Mouse (Mus musculus) neural tube, embryonic 14.5 days (tissue): Measurements from ENCODE around the gene Tiam1. TPM values are rescaled to one million over a fixed set of nuclear protein-coding genes. Genes with fewer than 3 reads are reported as not detected.

Experiments used
- ATAC-seq: fragments of 200-750 bp; cut with Nextera tagmentation; 2 replicates; pipeline ENCODE4 v1.8.0; 2017; ENCODE audit warnings: low read depth, mild to moderate bottlenecking, moderate TSS enrichment, moderate library complexity
- H3K27ac ChIP-seq: fragments of 300-500 bp; sonication (generic); 2 replicates; pipeline ENCODE4 v1.5.1; 2014; ENCODE audit warnings: low read depth, mild to moderate bottlenecking, control low read depth, low read length, moderate library complexity, mixed read lengths
- H3K27me3 ChIP-seq: fragments of 300-500 bp; sonication (generic); 2 replicates; pipeline ENCODE4 v1.6.1; 2014; ENCODE audit warnings: low read length; ENCODE audit not compliant: control insufficient read depth, insufficient read depth
- H3K36me3 ChIP-seq: fragments of 300-500 bp; sonication (generic); 2 replicates; pipeline ENCODE4 v1.6.1; 2014; ENCODE audit warnings: low read length, mixed read lengths; ENCODE audit not compliant: control insufficient read depth, insufficient read depth
- H3K4me1 ChIP-seq: fragments of 300-500 bp; sonication (generic); 2 replicates; pipeline ENCODE4 v1.6.1; 2014; ENCODE audit warnings: low read length; ENCODE audit not compliant: control insufficient read depth, insufficient read depth
- H3K4me2 ChIP-seq: fragments of 300-500 bp; sonication (generic); 2 replicates; pipeline ENCODE4 v1.6.1; 2014; ENCODE audit warnings: mild to moderate bottlenecking, low read depth, low read length, control low read depth
- H3K4me3 ChIP-seq: fragments of 300-500 bp; sonication (generic); 2 replicates; pipeline ENCODE4 v1.5.1; 2014; ENCODE audit warnings: low read depth, low read length, control low read depth, mixed read lengths
- H3K9ac ChIP-seq: fragments of 300-500 bp; sonication (generic); replicated peaks from 2 replicates; pipeline ENCODE4 v1.6.1; 2014; ENCODE audit warnings: low read depth, mild to moderate bottlenecking, control low read depth, low read length, mixed read lengths
- H3K9me3 ChIP-seq: fragments of 300-500 bp; sonication (generic); 2 replicates; pipeline ENCODE4 v1.6.1; 2016; ENCODE audit warnings: low read length; ENCODE audit not compliant: control insufficient read depth
- WGBS: fragments of 180-500 bp; shearing (Covaris S2); extraction: QIAGEN DNeasy Blood & Tissue Kit; methylation state at CpG from one replicate; pipeline ENCODE4 v1.1.7; 2014; 5-methylcytosine and 5-hydroxymethylcytosine counted together
- polyA plus RNA-seq: library from polyadenylated mRNA; unstranded; fragments of >200 nt; fragmentation: Nextera tagmentation; extraction: Ambion mirVana; gene quantifications from 2 replicates; pipeline ENCODE4 v1.2.1, GENCODE M21; 2014

The Tiam1 gene
- polyA plus RNA-seq, 1 experiment from 2014 or later = 34.8 TPM

- WGBS = 85% methylated on average over 8 of the region's 8 CpGs
- H3K27ac ChIP-seq = no peak overlapping the region
- no peaks in the 10 kb centered on the region for H3K27me3 ChIP-seq
- no peaks in the 10 kb centered on the region for H3K9me3 ChIP-seq
- no peaks in the 10 kb centered on the region for H3K4me1 ChIP-seq
- H3K4me2 ChIP-seq = no peak overlapping the region
- H3K4me3 ChIP-seq = no peak overlapping the region
- H3K9ac ChIP-seq = no peak overlapping the region
- ATAC-seq = no peak
- no peaks in the 10 kb centered on the region for H3K36me3 ChIP-seq
Observed at GRCm38 (mm10) chr16:89922458-89922857, 221.1 kb downstream of the Tiam1 start.

- no peak overlapping the region for H3K27ac ChIP-seq
- no peaks in the 10 kb centered on the region for H3K27me3 ChIP-seq
- no peak overlapping the region for H3K9ac ChIP-seq
- ATAC-seq = no peak
- no peaks in the 10 kb centered on the region for H3K9me3 ChIP-seq
- no peak overlapping the region for H3K4me3 ChIP-seq
- no peaks in the 10 kb centered on the region for H3K4me1 ChIP-seq
- H3K4me2 ChIP-seq = no peak overlapping the region
- 86% methylated on average over 14 of the region's 14 CpGs for WGBS
- no peaks in the 10 kb centered on the region for H3K36me3 ChIP-seq
Observed at GRCm38 (mm10) chr16:89921370-89921769, 222.2 kb downstream of the Tiam1 start.

- Histone ChIP-seq H3K27me3 (no peaks in the 10 kb centered on the region), H3K9me3 (no peaks in the 10 kb centered on the region), H3K4me2 (no peak overlapping the region), H3K36me3 (no peaks in the 10 kb centered on the region), H3K9ac (no peak overlapping the region), H3K4me3 (no peak overlapping the region), H3K27ac (no peak overlapping the region), H3K4me1 (no peaks in the 10 kb centered on the region)
- WGBS = 80% methylated on average over 8 of the region's 8 CpGs
- ATAC-seq = no peak
Observed at GRCm38 (mm10) chr16:89920417-89920816, 223.2 kb downstream of the Tiam1 start.

GRCm38 (mm10) chr16:89917404-89917803 is 226.2 kb downstream of the Tiam1 start:
- 0 out of 2 replicates have a peak, but pooled peaks have one; percentile 18 for ATAC-seq
- Histone ChIP-seq H3K4me1 (no peaks in the 10 kb centered on the region), H3K36me3 (no peaks in the 10 kb centered on the region), H3K4me2 (no peak overlapping the region), H3K4me3 (no peak overlapping the region), H3K9me3 (no peaks in the 10 kb centered on the region), H3K9ac (no peak overlapping the region), H3K27me3 (no peaks in the 10 kb centered on the region), H3K27ac (no peak overlapping the region)
- 83% methylated on average over 15 of the region's 15 CpGs for WGBS

DNA sequence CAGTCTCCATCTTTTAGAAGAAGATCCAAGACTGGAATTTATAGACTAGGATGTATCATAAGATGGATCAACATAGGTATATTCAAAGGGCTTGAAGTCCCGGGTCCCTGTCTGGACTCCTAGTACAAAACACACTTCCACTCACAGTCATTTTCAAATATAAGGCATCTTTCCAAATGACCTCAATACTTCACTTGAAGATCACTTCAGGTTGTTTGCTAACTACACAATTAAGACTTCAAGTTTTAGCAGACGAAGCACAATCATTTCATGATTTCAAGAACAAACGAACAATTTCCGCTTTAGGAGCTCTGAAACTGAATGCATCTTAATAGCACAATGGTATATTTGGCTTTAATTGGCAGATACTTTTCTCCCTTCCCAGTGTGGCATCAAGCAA is 228.6 kb downstream of the Tiam1 start:
- Histone ChIP-seq H3K4me1 (no peaks in the 10 kb centered on the region), H3K4me2 (no peak overlapping the region), H3K9me3 (no peaks in the 10 kb centered on the region), H3K27ac (no peak overlapping the region), H3K36me3 (no peaks in the 10 kb centered on the region), H3K9ac (no peak overlapping the region), H3K4me3 (no peak overlapping the region), H3K27me3 (no peaks in the 10 kb centered on the region)
- WGBS = 93% methylated on average over 4 of the region's 4 CpGs
- ATAC-seq = no peak

DNA sequence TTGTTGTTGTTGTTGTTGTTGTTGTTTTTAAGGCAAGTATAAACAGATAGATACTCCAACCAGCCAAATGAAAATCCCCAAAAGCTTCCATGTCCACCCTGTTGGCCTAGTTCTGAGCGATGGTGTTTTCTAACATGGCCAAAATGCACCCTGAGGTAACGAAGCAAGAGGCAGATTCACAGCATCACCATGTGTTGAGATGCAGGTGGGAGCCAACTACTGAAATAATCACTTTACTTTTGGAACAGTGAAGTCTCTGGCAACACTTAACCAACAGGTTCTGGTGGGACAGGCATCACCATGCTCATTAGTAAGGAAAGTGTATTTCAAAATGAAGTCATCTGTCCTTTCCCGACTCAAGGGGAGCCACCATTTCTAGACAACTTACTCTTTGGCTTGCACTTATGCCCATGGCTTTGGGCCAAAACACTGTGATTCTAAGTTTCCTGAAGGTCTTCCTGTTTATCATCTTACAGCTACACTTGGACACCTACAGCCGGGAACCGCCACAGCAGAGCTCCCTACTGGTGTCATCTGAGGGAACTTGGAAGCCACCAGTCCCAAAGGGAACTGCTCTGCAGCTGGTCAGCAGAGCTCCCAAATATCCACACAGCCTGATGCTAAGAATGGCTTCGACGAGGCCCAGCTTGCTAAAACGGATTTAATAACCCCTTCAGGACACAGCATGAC is 230.7 kb downstream of the Tiam1 start:
- 75% methylated on average over 8 of the region's 8 CpGs for WGBS
- no peak overlapping the region for H3K4me2 ChIP-seq
- no peaks in the 10 kb centered on the region for H3K4me1 ChIP-seq
- ATAC-seq = no peak
- H3K9ac ChIP-seq = no peak overlapping the region
- no peak overlapping the region for H3K4me3 ChIP-seq
- H3K9me3 ChIP-seq = no peaks in the 10 kb centered on the region
- no peak overlapping the region for H3K27ac ChIP-seq
- no peaks in the 10 kb centered on the region for H3K36me3 ChIP-seq
- H3K27me3 ChIP-seq = no peaks in the 10 kb centered on the region

GRCm38 (mm10) chr16:89909393-89910068 is 234.0 kb downstream of the Tiam1 start:
- peak; percentile 32; the same call in 1 of the 2 replicates for ATAC-seq
- no peaks in the 10 kb centered on the region for H3K36me3 ChIP-seq
- H3K27ac ChIP-seq = no peak overlapping the region
- no peak overlapping the region for H3K4me3 ChIP-seq
- 45% methylated on average over 26 of the region's 26 CpGs for WGBS
- H3K4me1 ChIP-seq = no peaks in the 10 kb centered on the region
- no peak overlapping the region for H3K4me2 ChIP-seq
- no peaks in the 10 kb centered on the region for H3K9me3 ChIP-seq
- no peaks in the 10 kb centered on the region for H3K27me3 ChIP-seq
- no peak overlapping the region for H3K9ac ChIP-seq

GRCm38 (mm10) chr16:89907651-89908050 is 235.9 kb downstream of the Tiam1 start:
- Histone ChIP-seq H3K36me3 (no peaks in the 10 kb centered on the region), H3K4me2 (no peak overlapping the region), H3K27me3 (no peaks in the 10 kb centered on the region), H3K9ac (no peak overlapping the region), H3K4me3 (no peak overlapping the region), H3K9me3 (no peaks in the 10 kb centered on the region), H3K4me1 (no peaks in the 10 kb centered on the region), H3K27ac (no peak overlapping the region)
- ATAC-seq = no peak
- 68% methylated on average over 9 of the region's 9 CpGs for WGBS

GRCm38 (mm10) chr16:89906909-89907308 is 236.7 kb downstream of the Tiam1 start:
- no peaks in the 10 kb centered on the region for H3K27me3 ChIP-seq
- H3K4me3 ChIP-seq = no peak overlapping the region
- ATAC-seq = no peak
- 92% methylated on average over 7 of the region's 7 CpGs for WGBS
- no peaks in the 10 kb centered on the region for H3K9me3 ChIP-seq
- H3K27ac ChIP-seq = no peak overlapping the region
- H3K4me2 ChIP-seq = no peak overlapping the region
- H3K36me3 ChIP-seq = no peaks in the 10 kb centered on the region
- no peak overlapping the region for H3K9ac ChIP-seq
- no peaks in the 10 kb centered on the region for H3K4me1 ChIP-seq
